Mouse (Mus musculus) forebrain, embryonic 13.5 days (tissue): Measurements from ENCODE around the gene Tns1. TPM values are rescaled to one million over a fixed set of nuclear protein-coding genes. Genes with fewer than 3 reads are reported as not detected.
A peak's percentile ranks its signal among the peaks of the same experiment; 100 is the strongest.

Source experiments
- ATAC-seq: fragments of 200-750 bp; cut with Nextera tagmentation; 2 replicates; pipeline ENCODE4 v1.8.0; 2017
- H3K27ac ChIP-seq: fragments of 300-500 bp; sonication (generic); 2 replicates; pipeline ENCODE4 v1.5.1; 2015; ENCODE audit warnings: inconsistent platforms, mild to moderate bottlenecking, moderate library complexity
- H3K27me3 ChIP-seq: fragments of 300-500 bp; sonication (generic); 2 replicates; pipeline ENCODE4 v1.6.1; 2015; ENCODE audit warnings: mild to moderate bottlenecking, inconsistent platforms
- H3K36me3 ChIP-seq: fragments of 300-500 bp; sonication (generic); 2 replicates; pipeline ENCODE4 v1.6.1; 2015; ENCODE audit warnings: mild to moderate bottlenecking, inconsistent platforms; ENCODE audit not compliant: poor library complexity, severe bottlenecking
- H3K4me1 ChIP-seq: fragments of 300-500 bp; sonication (generic); 2 replicates; pipeline ENCODE4 v1.6.1; 2015; ENCODE audit warnings: inconsistent platforms
- H3K4me2 ChIP-seq: fragments of 300-500 bp; sonication (generic); 2 replicates; pipeline ENCODE4 v1.6.1; 2015; ENCODE audit warnings: inconsistent platforms, mild to moderate bottlenecking, moderate library complexity
- H3K4me3 ChIP-seq: fragments of 300-500 bp; sonication (generic); 2 replicates; pipeline ENCODE4 v1.5.1; 2015; ENCODE audit warnings: mild to moderate bottlenecking, inconsistent platforms
- H3K9ac ChIP-seq: fragments of 300-500 bp; sonication (generic); 2 replicates; pipeline ENCODE4 v1.6.1; 2015; ENCODE audit warnings: mild to moderate bottlenecking, inconsistent platforms
- H3K9me3 ChIP-seq: fragments of 300-500 bp; sonication (generic); replicated peaks from 2 replicates; pipeline ENCODE4 v1.6.1; 2016; ENCODE audit warnings: inconsistent platforms
- WGBS: fragments of 180-500 bp; shearing (Covaris S2); methylation state at CpG from one replicate; pipeline ENCODE4 v1.1.7; 2015; 5-methylcytosine and 5-hydroxymethylcytosine counted together
- polyA plus RNA-seq: library from polyadenylated mRNA; unstranded; fragments of >200 nt; fragmentation: Nextera tagmentation; extraction: Ambion mirVana; gene quantifications from 2 replicates; pipeline ENCODE4 v1.2.1, GENCODE M21; 2015

The Tns1 gene
- polyA plus RNA-seq, 1 experiment from 2014 or later, result 10.4 TPM

- Histone ChIP-seq H3K4me1 (peaks cover 36% of the 10 kb centered on the region), H3K9ac (no peak overlapping the region), H3K27ac (no peak overlapping the region), H3K4me2 (no peak overlapping the region), H3K4me3 (no peak overlapping the region), H3K27me3 (peaks cover 15% of the 10 kb centered on the region), H3K36me3 (no peaks in the 10 kb centered on the region), H3K9me3 (no peaks in the 10 kb centered on the region)
- peak; percentile 54 for ATAC-seq
- WGBS, result 79% methylated on average over 1 of the region's 1 CpGs
Measured at GRCm38 (mm10) chr1:74119115-74119514, 5.1 kb downstream of the Tns1 start.

DNA sequence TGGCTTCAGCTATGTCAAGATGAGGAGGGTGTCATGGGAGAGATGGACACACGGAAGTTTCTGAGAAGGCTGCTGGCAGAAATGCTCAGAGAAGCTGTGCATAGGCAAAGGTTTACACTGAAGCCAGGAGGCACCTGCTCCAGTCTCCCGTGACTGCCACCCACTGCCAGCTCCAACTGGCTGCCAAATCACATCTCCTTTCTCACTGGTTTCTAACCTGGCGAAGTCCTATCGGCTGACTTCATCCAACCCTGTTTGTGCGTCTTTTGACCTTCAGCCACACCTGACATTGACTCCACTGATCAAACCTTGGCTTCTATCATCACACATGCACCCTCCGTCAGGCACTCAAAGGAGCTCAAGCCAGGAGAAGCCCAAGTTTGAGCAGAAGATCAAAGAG is 6.4 kb downstream of the Tns1 start:
- Histone ChIP-seq H3K36me3 (no peaks in the 10 kb centered on the region), H3K27ac (no peak overlapping the region), H3K4me1 (peaks cover 36% of the 10 kb centered on the region), H3K9me3 (no peaks in the 10 kb centered on the region), H3K27me3 (peaks cover 3% of the 10 kb centered on the region; the same call in 1 of the 2 replicates), H3K9ac (no peak overlapping the region), H3K4me3 (no peak overlapping the region), H3K4me2 (no peak overlapping the region)
- 92% methylated on average over 6 of the region's 6 CpGs for WGBS
- ATAC-seq, result no peak

- H3K4me2 ChIP-seq, result no peak overlapping the region
- no peaks in the 10 kb centered on the region for H3K9me3 ChIP-seq
- H3K27ac ChIP-seq, result no peak overlapping the region
- peaks cover 41% of the 10 kb centered on the region for H3K4me1 ChIP-seq
- H3K27me3 ChIP-seq, result no peaks in the 10 kb centered on the region
- no peak overlapping the region for H3K9ac ChIP-seq
- no peaks in the 10 kb centered on the region for H3K36me3 ChIP-seq
- no peak for ATAC-seq
- 63% methylated on average over 3 of the region's 3 CpGs for WGBS
- no peak overlapping the region for H3K4me3 ChIP-seq
Measured at GRCm38 (mm10) chr1:74113071-74113470, 11.2 kb downstream of the Tns1 start.

DNA sequence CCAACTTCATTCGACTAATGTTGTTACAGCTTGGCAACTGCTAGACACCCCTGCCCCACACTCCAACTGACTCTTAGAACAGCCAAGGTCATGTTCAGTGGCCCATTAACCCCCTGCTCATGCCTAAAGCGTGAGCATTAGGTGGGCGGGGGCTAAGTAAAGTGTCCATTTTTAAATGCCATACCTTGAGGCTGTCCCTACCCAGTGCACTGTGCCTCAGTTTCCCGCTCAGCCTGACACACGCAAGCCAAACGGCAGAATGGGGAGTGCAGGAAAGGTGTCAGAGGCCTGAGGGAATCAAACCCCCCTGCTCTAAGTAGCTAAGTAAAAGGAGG is 12.6 kb downstream of the Tns1 start:
- Histone ChIP-seq H3K4me3 (no peak overlapping the region), H3K36me3 (no peaks in the 10 kb centered on the region), H3K4me2 (peak overlapping the region; percentile 35), H3K27me3 (no peaks in the 10 kb centered on the region), H3K9ac (peak overlapping the region; percentile 27; the same call in 1 of the 2 replicates), H3K9me3 (no peaks in the 10 kb centered on the region), H3K4me1 (peaks cover 44% of the 10 kb centered on the region), H3K27ac (peak overlapping the region; percentile 84)
- ATAC-seq, result no peak
- WGBS, result 15% methylated on average over 6 of the region's 6 CpGs

GRCm38 (mm10) chr1:74110932-74111695 is 13.1 kb downstream of the Tns1 start:
- WGBS, result 4% methylated on average over 8 of the region's 8 CpGs
- H3K4me1 ChIP-seq, result peaks cover 48% of the 10 kb centered on the region
- peak overlapping the region; percentile 84 for H3K27ac ChIP-seq
- ATAC-seq, result peak; percentile 90
- no peaks in the 10 kb centered on the region for H3K9me3 ChIP-seq
- H3K9ac ChIP-seq, result peak overlapping the region; percentile 27; the same call in 1 of the 2 replicates
- no peaks in the 10 kb centered on the region for H3K27me3 ChIP-seq
- no peaks in the 10 kb centered on the region for H3K36me3 ChIP-seq
- H3K4me2 ChIP-seq, result peak overlapping the region; percentile 35
- no peak overlapping the region for H3K4me3 ChIP-seq

DNA sequence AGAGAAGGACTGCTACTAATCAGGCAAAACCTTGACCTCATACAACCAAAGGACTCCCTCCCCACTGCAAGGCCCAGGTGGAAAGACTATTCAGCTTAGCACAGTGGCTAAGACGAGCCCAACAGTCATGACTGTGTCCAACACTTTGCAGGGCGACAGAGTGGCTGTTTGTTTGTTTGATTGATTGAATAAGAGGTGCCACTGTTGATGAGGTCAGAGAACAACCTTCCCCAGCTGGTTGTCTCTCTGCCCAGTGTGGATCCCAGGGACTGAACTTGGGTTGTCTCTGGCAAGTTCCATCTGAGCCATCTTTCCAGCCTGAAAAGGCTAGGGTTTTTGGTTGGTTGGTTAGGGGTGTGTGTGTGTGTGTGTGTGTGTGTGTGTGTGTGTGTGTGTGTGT is 14.6 kb downstream of the Tns1 start:
- no peak overlapping the region for H3K9ac ChIP-seq
- peaks cover 56% of the 10 kb centered on the region for H3K4me1 ChIP-seq
- WGBS, result 52% methylated on average over 2 of the region's 2 CpGs
- no peak overlapping the region for H3K4me3 ChIP-seq
- H3K27me3 ChIP-seq, result no peaks in the 10 kb centered on the region
- H3K4me2 ChIP-seq, result no peak overlapping the region
- H3K36me3 ChIP-seq, result no peaks in the 10 kb centered on the region
- ATAC-seq, result no peak
- H3K27ac ChIP-seq, result peak overlapping the region; percentile 48; the same call in 1 of the 2 replicates
- H3K9me3 ChIP-seq, result no peaks in the 10 kb centered on the region

DNA sequence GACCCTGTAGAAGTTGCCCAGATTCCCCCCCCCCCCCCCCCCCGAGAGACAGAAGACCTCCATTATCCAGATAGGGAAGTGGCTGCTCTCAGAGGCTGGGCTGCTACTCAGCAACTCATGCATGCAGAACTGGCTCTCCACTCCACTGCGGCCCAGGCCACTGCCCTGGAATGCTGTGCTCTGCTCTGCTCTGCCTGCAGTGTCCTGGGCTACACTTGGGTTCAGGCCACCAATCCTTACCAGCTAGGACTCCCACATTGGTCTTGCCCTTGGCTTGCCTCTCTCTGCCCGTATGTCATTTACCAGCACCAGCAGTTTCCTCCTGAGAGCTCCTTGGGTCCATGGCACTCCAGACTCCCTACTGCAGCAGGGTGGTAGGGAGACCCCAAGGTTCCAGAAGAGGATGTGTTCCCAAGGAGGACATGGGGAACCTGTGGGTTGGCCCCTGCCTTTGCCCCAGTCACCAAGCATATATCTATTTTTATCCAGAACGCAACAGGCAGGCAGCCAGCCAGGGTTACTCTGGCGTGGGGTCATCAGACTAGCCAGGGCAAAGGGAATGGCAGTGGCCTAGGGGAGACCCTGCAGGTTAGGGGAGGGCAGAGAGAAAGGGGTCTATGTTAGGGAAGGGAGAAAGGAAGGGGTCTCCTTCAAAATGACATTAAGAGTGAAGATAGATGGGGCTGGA is 16.2 kb downstream of the Tns1 start:
- no peaks in the 10 kb centered on the region for H3K9me3 ChIP-seq
- H3K4me1 ChIP-seq, result peaks cover 69% of the 10 kb centered on the region
- H3K27ac ChIP-seq, result no peak overlapping the region

GRCm38 (mm10) chr1:74106214-74106613 is 18.0 kb downstream of the Tns1 start:
- Histone ChIP-seq H3K4me1 (peaks cover 69% of the 10 kb centered on the region), H3K9ac (no peak overlapping the region), H3K9me3 (no peaks in the 10 kb centered on the region), H3K4me2 (no peak overlapping the region), H3K27ac (no peak overlapping the region), H3K27me3 (no peaks in the 10 kb centered on the region), H3K36me3 (no peaks in the 10 kb centered on the region), H3K4me3 (no peak overlapping the region)
- WGBS, result 75% methylated on average over 6 of the region's 6 CpGs
- no peak for ATAC-seq

More for the DNA sequence above, 16.2 kb downstream of the Tns1 start:
- no peak overlapping the region for H3K9ac ChIP-seq
- no peaks in the 10 kb centered on the region for H3K27me3 ChIP-seq
- H3K36me3 ChIP-seq, result no peaks in the 10 kb centered on the region
- no peak for ATAC-seq
- 86% methylated on average over 4 of the region's 5 CpGs for WGBS
- no peak overlapping the region for H3K4me3 ChIP-seq
- no peak overlapping the region for H3K4me2 ChIP-seq

DNA sequence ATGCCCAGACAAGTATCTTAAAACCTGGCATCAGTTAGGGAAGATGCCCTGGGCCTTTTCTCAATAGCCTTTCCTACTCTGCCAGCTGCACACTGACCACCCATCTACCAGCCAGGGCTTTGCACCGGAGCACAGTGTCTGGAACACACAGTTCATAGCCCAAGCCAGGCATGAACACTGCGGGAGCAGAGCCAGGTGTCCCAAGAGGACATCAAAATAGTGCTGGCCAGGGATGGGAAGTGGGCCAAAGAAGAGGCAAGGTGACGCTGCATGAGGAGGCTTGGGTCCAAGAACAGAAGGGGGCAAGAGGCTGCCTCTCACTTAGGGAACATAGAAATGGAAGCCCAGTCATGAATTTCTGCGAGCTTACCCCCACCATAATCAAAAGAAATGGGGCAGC is 18.6 kb downstream of the Tns1 start:
- ATAC-seq, result no peak
- H3K9me3 ChIP-seq, result no peaks in the 10 kb centered on the region
- H3K4me1 ChIP-seq, result peaks cover 63% of the 10 kb centered on the region
- H3K36me3 ChIP-seq, result no peaks in the 10 kb centered on the region
- H3K27ac ChIP-seq, result no peak overlapping the region
- no peaks in the 10 kb centered on the region for H3K27me3 ChIP-seq
- H3K4me3 ChIP-seq, result no peak overlapping the region
- 77% methylated on average over 4 of the region's 4 CpGs for WGBS
- no peak overlapping the region for H3K9ac ChIP-seq
- no peak overlapping the region for H3K4me2 ChIP-seq

GRCm38 (mm10) chr1:74103654-74104353 is 20.4 kb downstream of the Tns1 start:
- H3K4me3 ChIP-seq, result no peak overlapping the region
- WGBS, result 4% methylated on average over 6 of the region's 6 CpGs
- H3K9me3 ChIP-seq, result no peaks in the 10 kb centered on the region
- peaks cover 3% of the 10 kb centered on the region; the same call in 1 of the 2 replicates for H3K27me3 ChIP-seq
- peak overlapping the region; percentile 28 for H3K4me2 ChIP-seq
- peak overlapping the region; percentile 91 for H3K27ac ChIP-seq
- ATAC-seq, result peak; percentile 91
- no peaks in the 10 kb centered on the region for H3K36me3 ChIP-seq
- peaks cover 67% of the 10 kb centered on the region for H3K4me1 ChIP-seq
- H3K9ac ChIP-seq, result peak overlapping the region; percentile 26; the same call in 1 of the 2 replicates

GRCm38 (mm10) chr1:74099001-74099435 is 25.2 kb downstream of the Tns1 start:
- H3K27ac ChIP-seq, result peak overlapping the region; percentile 86

More at GRCm38 (mm10) chr1:74099001-74099435, 25.2 kb downstream of the Tns1 start:
- peak; percentile 21 for ATAC-seq
- Histone ChIP-seq H3K4me1 (peaks cover 83% of the 10 kb centered on the region), H3K9ac (peak overlapping the region; percentile 79), H3K9me3 (no peaks in the 10 kb centered on the region), H3K4me3 (peak overlapping the region; percentile 58), H3K36me3 (no peaks in the 10 kb centered on the region), H3K27me3 (peaks cover 5% of the 10 kb centered on the region), H3K4me2 (peak overlapping the region; percentile 87)
- WGBS, result 0% methylated on average over 13 of the region's 14 CpGs
